Mouse (Mus musculus) liver, postnatal 0 days (tissue): Measurements from ENCODE around the gene Sdk1.

Experiments
- CTCF ChIP-seq: sonication (generic); IDR thresholded peaks from 2 replicates; pipeline ENCODE4 v1.5.1; 2016; ENCODE audit warnings: antibody characterized with exemption, low read depth
- EP300 ChIP-seq: IDR thresholded peaks from 2 replicates; pipeline ENCODE4 v1.6.1; 2016; ENCODE audit warnings: antibody characterized with exemption, low read depth, mild to moderate bottlenecking

GRCm38 (mm10) chr5:141304706-141305105 is 63.4 kb downstream of the Sdk1 start:
- TF ChIP-seq EP300 (no peak), CTCF (no peak)
